Mouse (Mus musculus) embryonic facial prominence, embryonic 11.5 days (tissue): ENCODE results near the gene Vwa2. TPM values are rescaled to one million over a fixed set of nuclear protein-coding genes. Genes with fewer than 3 reads are reported as not detected.

Experiments used
- ATAC-seq: fragments of 200-750 bp; cut with Nextera tagmentation; replicated peaks from 2 replicates; pipeline ENCODE4 v1.8.0; 2017; ENCODE audit warnings: low read depth; ENCODE audit not compliant: insufficient number of reproducible peaks, low FRiP score, low TSS enrichment
- DNase-seq: peaks from one replicate; pipeline ENCODE4 v3.0.0-alpha.2; 2015; ENCODE audit warnings: low spot score
- H3K27ac ChIP-seq: fragments of 300-500 bp; sonication (generic); replicated peaks from 2 replicates; pipeline ENCODE4 v1.5.1; 2014; ENCODE audit warnings: mild to moderate bottlenecking, low read depth, low read length, control low read depth
- H3K27me3 ChIP-seq: fragments of 300-500 bp; sonication (generic); 2 replicates; pipeline ENCODE4 v1.6.1; 2014; ENCODE audit warnings: mild to moderate bottlenecking, low read length, moderate library complexity, mixed read lengths; ENCODE audit not compliant: control insufficient read depth, insufficient read depth
- H3K36me3 ChIP-seq: fragments of 300-500 bp; sonication (generic); replicated peaks from 2 replicates; pipeline ENCODE4 v1.6.1; 2014; ENCODE audit warnings: low read depth, mild to moderate bottlenecking, low read length, moderate library complexity, mixed read lengths; ENCODE audit not compliant: control insufficient read depth, insufficient read depth
- H3K4me1 ChIP-seq: fragments of 300-500 bp; sonication (generic); 2 replicates; pipeline ENCODE4 v1.6.1; 2014; ENCODE audit warnings: low read length, mixed read lengths; ENCODE audit not compliant: control insufficient read depth, insufficient read depth
- H3K4me2 ChIP-seq: fragments of 300-500 bp; sonication (generic); 2 replicates; pipeline ENCODE4 v1.6.1; 2014; ENCODE audit warnings: low read depth, mild to moderate bottlenecking, control low read depth, low read length, moderate library complexity
- H3K4me3 ChIP-seq: fragments of 300-500 bp; sonication (generic); 2 replicates; pipeline ENCODE4 v1.5.1; 2014; ENCODE audit warnings: low read depth, low read length, control low read depth
- H3K9ac ChIP-seq: fragments of 300-500 bp; sonication (generic); replicated peaks from 2 replicates; pipeline ENCODE4 v1.6.1; 2014; ENCODE audit warnings: mild to moderate bottlenecking, control low read depth, low read length
- H3K9me3 ChIP-seq: fragments of 300-500 bp; sonication (generic); replicated peaks from 2 replicates; pipeline ENCODE4 v1.6.1; 2016; ENCODE audit warnings: mild to moderate bottlenecking, low read length, inconsistent platforms, mixed read lengths; ENCODE audit not compliant: control insufficient read depth
- WGBS: fragments of 180-500 bp; shearing (Covaris S2); extraction: QIAGEN DNeasy Blood & Tissue Kit; methylation state at CpG from one replicate; pipeline ENCODE4 v1.1.7; 2014; 5-methylcytosine and 5-hydroxymethylcytosine counted together
- polyA plus RNA-seq: library from polyadenylated mRNA; unstranded; fragments of >200 nt; fragmentation: Nextera tagmentation; extraction: Ambion mirVana; gene quantifications from 2 replicates; pipeline ENCODE4 v1.2.1, GENCODE M21; 2014

Vwa2 gene
- polyA plus RNA-seq, 1 experiment from 2014 or later, result 2.7 TPM

GRCm38 (mm10) chr19:56842974-56843373, 31.1 kb upstream of the Vwa2 start:
- Histone ChIP-seq H3K36me3 (no peaks in the 10 kb centered on the region), H3K27me3 (no peaks in the 10 kb centered on the region), H3K4me2 (no peak overlapping the region), H3K4me1 (no peaks in the 10 kb centered on the region), H3K9ac (no peak overlapping the region), H3K27ac (no peak overlapping the region), H3K4me3 (no peak overlapping the region), H3K9me3 (no peaks in the 10 kb centered on the region)
- DNase-seq (no peak), ATAC-seq (no peak)
- 78% methylated on average over 12 of the region's 12 CpGs for WGBS

DNA sequence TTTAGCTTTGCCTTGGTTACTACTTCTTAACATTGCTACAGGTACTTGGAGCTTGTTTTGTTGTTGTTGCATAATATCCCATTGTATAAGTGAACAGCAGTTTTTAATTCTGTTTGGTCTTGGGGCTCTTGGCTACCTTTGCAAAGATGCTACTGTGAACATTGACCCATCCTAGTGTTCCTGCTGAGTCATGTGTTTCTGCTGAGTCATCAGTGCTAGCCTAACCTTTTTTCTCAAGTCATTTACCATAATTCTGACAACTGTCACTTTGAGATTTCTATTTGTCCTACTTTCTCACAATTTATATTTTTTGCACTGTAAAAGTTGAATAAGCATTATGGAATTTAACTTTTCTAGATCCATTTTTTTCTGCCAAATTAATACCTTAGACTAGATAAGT, 21.5 kb upstream of the Vwa2 start:
- Histone ChIP-seq H3K4me1 (no peaks in the 10 kb centered on the region), H3K4me3 (no peak overlapping the region), H3K4me2 (no peak overlapping the region), H3K27ac (no peak overlapping the region), H3K27me3 (no peaks in the 10 kb centered on the region), H3K9ac (no peak overlapping the region), H3K36me3 (no peaks in the 10 kb centered on the region), H3K9me3 (no peaks in the 10 kb centered on the region)
- no peak for ATAC-seq
- DNase-seq, result no peak

DNA sequence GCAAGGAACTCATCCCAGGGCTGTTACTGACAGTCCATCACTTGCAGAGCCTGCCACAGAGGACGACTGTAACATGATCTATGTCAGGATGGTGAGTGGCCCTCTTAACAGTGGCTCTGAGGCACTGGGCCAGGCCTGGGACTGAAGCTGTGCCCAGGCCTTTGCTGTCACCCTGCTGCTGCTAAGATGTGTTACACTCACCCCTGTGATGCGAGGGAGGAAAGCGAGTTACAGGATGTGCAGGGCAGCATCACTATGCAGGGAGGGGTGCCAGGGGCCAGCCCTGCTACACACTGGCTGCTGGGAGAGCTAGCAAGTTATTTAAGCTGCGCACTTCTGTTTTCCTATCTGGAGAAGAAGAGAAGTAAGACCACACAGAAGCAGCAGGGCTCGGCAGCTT, 17.6 kb upstream of the Vwa2 start:
- H3K27ac ChIP-seq, result no peak overlapping the region
- H3K4me2 ChIP-seq, result no peak overlapping the region
- WGBS, result 37% methylated on average over 5 of the region's 5 CpGs
- H3K9me3 ChIP-seq, result no peaks in the 10 kb centered on the region
- ATAC-seq (no peak), DNase-seq (peak; percentile 36)
- no peaks in the 10 kb centered on the region for H3K27me3 ChIP-seq
- no peaks in the 10 kb centered on the region; the same call in 1 of the 2 replicates for H3K4me1 ChIP-seq
- no peak overlapping the region for H3K9ac ChIP-seq
- H3K36me3 ChIP-seq, result no peaks in the 10 kb centered on the region
- H3K4me3 ChIP-seq, result no peak overlapping the region

DNA sequence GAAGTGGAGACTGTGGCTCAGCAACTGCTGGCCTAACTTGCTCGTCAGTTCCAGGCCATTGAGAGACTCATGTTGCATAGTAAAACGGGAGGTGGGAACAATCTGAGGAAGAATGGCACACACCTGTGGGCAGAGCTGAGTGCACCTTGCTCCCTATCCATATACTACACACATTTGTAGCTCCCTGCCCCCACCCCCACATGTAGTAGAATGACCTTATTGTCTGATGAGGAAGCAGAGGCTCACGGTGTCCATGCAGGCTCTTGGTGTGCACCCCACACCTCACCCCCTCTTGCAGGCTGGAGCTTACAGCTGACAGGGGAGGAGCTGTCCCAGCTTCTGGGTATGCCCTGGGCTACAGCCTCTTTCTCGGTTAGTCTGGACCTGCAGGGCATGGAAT, 6.3 kb upstream of the Vwa2 start:
- DNase-seq, result no peak
- no peaks in the 10 kb centered on the region for H3K4me1 ChIP-seq
- H3K4me3 ChIP-seq, result no peak overlapping the region
- no peak overlapping the region for H3K9ac ChIP-seq
- no peaks in the 10 kb centered on the region for H3K36me3 ChIP-seq
- ATAC-seq, result no peak
- WGBS, result 59% methylated on average over 4 of the region's 4 CpGs
- no peak overlapping the region for H3K4me2 ChIP-seq
- no peak overlapping the region for H3K27ac ChIP-seq
- no peaks in the 10 kb centered on the region for H3K9me3 ChIP-seq
- peaks cover 4% of the 10 kb centered on the region for H3K27me3 ChIP-seq

GRCm38 (mm10) chr19:56874601-56875315, 709 bp downstream of the Vwa2 start:
- Histone ChIP-seq H3K9me3 (no peaks in the 10 kb centered on the region), H3K9ac (peak overlapping the region; percentile 43), H3K36me3 (no peaks in the 10 kb centered on the region), H3K4me3 (peak overlapping the region; percentile 49), H3K4me2 (peak overlapping the region; percentile 93), H3K27me3 (peaks cover 23% of the 10 kb centered on the region), H3K4me1 (no peaks in the 10 kb centered on the region), H3K27ac (no peak overlapping the region)
- DNase-seq (peak; percentile 35), ATAC-seq (0 out of 2 replicates have a peak, but pooled peaks have one; percentile 58)
- WGBS, result 8% methylated on average over 30 of the region's 30 CpGs

- WGBS, result 65% methylated on average over 6 of the region's 6 CpGs
- ATAC-seq, result no peak
- Histone ChIP-seq H3K27ac (no peak overlapping the region), H3K4me1 (no peaks in the 10 kb centered on the region), H3K27me3 (peaks cover 23% of the 10 kb centered on the region), H3K4me3 (no peak overlapping the region), H3K36me3 (no peaks in the 10 kb centered on the region), H3K9ac (no peak overlapping the region), H3K9me3 (no peaks in the 10 kb centered on the region), H3K4me2 (no peak overlapping the region)
- DNase-seq, result no peak
Observed at GRCm38 (mm10) chr19:56877364-56877763, 3.3 kb downstream of the Vwa2 start.

DNA sequence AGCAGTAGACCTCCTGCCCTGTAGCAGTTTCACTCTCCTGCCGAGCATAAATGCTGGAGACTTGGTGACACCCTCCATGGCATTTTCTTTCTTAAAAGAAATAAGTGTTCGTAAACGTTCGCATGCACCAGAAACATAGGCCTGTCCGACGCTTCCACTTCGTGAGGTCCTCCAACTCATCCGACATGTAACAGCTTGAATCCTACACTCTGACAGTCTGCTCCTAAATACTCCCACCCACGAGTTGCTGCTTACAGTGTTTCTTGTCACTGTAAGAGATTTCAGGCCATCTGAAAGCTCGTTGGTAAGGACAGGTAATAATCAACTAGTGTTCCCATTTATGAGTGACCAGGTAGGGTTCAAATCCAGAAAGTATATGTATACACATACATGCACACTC, 13.8 kb downstream of the Vwa2 start:
- no peak overlapping the region for H3K9ac ChIP-seq
- 82% methylated on average over 10 of the region's 10 CpGs for WGBS
- no peak overlapping the region for H3K27ac ChIP-seq
- H3K4me2 ChIP-seq, result no peak overlapping the region
- H3K27me3 ChIP-seq, result no peaks in the 10 kb centered on the region
- H3K9me3 ChIP-seq, result no peaks in the 10 kb centered on the region
- DNase-seq, result no peak
- no peak for ATAC-seq
- H3K4me3 ChIP-seq, result no peak overlapping the region
- H3K36me3 ChIP-seq, result no peaks in the 10 kb centered on the region
- H3K4me1 ChIP-seq, result no peaks in the 10 kb centered on the region; the same call in 1 of the 2 replicates

DNA sequence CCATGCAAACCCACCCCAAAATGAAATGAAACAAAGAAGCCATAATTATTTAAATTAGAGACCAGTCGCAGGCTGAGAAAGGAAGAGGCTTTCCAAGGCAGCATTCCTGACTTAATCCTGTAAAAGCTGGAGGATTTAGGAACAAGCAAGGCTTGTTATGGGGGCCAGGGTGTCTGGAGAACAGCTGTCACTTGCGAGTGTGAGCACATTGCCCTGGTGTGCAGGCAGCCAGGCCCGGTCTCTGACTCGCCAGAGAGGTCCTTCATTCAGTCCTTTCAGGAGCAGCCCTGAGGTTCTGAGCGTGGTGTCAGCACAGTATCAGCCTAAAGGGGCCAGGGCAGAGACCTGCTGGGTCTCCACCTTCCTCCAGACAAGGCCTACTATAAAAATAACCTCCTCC, 14.6 kb downstream of the Vwa2 start:
- DNase-seq, result peak; percentile 59

More for the DNA sequence above, 14.6 kb downstream of the Vwa2 start:
- H3K4me2 ChIP-seq, result no peak overlapping the region
- no peaks in the 10 kb centered on the region for H3K9me3 ChIP-seq
- ATAC-seq, result no peak
- H3K36me3 ChIP-seq, result no peaks in the 10 kb centered on the region
- no peaks in the 10 kb centered on the region for H3K27me3 ChIP-seq
- 50% methylated on average over 5 of the region's 5 CpGs for WGBS
- H3K27ac ChIP-seq, result no peak overlapping the region
- no peaks in the 10 kb centered on the region for H3K4me1 ChIP-seq
- H3K9ac ChIP-seq, result no peak overlapping the region
- no peak overlapping the region for H3K4me3 ChIP-seq
